Mouse (Mus musculus) neural tube, embryonic 11.5 days (tissue): ENCODE data around the gene Olfr427. TPM values are rescaled to one million over a fixed set of nuclear protein-coding genes. Genes with fewer than 3 reads are reported as not detected.
"Not testable (repeated sequence)": the region's sequence is repeated elsewhere in the genome, so short reads cannot be mapped to it uniquely, and the experiment has no call there.

Experiments used
- ATAC-seq: fragments of 200-750 bp; cut with Nextera tagmentation; 2 replicates; pipeline ENCODE4 v1.8.0; 2017; ENCODE audit warnings: moderate number of reproducible peaks, mild to moderate bottlenecking, moderate TSS enrichment, moderate library complexity; ENCODE audit not compliant: insufficient read depth, low FRiP score, low TSS enrichment
- DNase-seq: peaks from one replicate; pipeline ENCODE4 v3.0.0-alpha.2; 2015; ENCODE audit warnings: low spot score
- H3K27ac ChIP-seq: fragments of 300-500 bp; sonication (generic); 2 replicates; pipeline ENCODE4 v1.5.1; 2014; ENCODE audit warnings: low read depth, mild to moderate bottlenecking, low read length
- H3K27me3 ChIP-seq: fragments of 300-500 bp; sonication (generic); 2 replicates; pipeline ENCODE4 v1.6.1; 2014; ENCODE audit warnings: mild to moderate bottlenecking, low read length, mixed read lengths; ENCODE audit not compliant: control insufficient read depth, insufficient read depth
- H3K36me3 ChIP-seq: fragments of 300-500 bp; sonication (generic); 2 replicates; pipeline ENCODE4 v1.6.1; 2014; ENCODE audit warnings: mild to moderate bottlenecking, low read length, moderate library complexity, mixed read lengths; ENCODE audit not compliant: control insufficient read depth, insufficient read depth
- H3K4me1 ChIP-seq: fragments of 300-500 bp; sonication (generic); 2 replicates; pipeline ENCODE4 v1.6.1; 2014; ENCODE audit warnings: low read length, mixed read lengths; ENCODE audit not compliant: control insufficient read depth, insufficient read depth
- H3K4me2 ChIP-seq: fragments of 300-500 bp; sonication (generic); 2 replicates; pipeline ENCODE4 v1.6.1; 2014; ENCODE audit warnings: low read depth, mild to moderate bottlenecking, moderate library complexity
- H3K4me3 ChIP-seq: fragments of 300-500 bp; sonication (generic); 2 replicates; pipeline ENCODE4 v1.5.1; 2014; ENCODE audit warnings: low read depth, low read length
- H3K9ac ChIP-seq: fragments of 300-500 bp; sonication (generic); 2 replicates; pipeline ENCODE4 v1.6.1; 2014; ENCODE audit warnings: mild to moderate bottlenecking, low read length
- H3K9me3 ChIP-seq: fragments of 300-500 bp; sonication (generic); 2 replicates; pipeline ENCODE4 v1.6.1; 2016; ENCODE audit warnings: low read length; ENCODE audit not compliant: control insufficient read depth
- WGBS: fragments of 180-500 bp; shearing (Covaris S2); extraction: QIAGEN DNeasy Blood & Tissue Kit; methylation state at CpG from one replicate; pipeline ENCODE4 v1.1.7; 2014; 5-methylcytosine and 5-hydroxymethylcytosine counted together
- polyA plus RNA-seq: library from polyadenylated mRNA; unstranded; fragments of >200 nt; fragmentation: Nextera tagmentation; extraction: Ambion mirVana; gene quantifications from 2 replicates; pipeline ENCODE4 v1.2.1, GENCODE M21; 2014

Gene Olfr427
- polyA plus RNA-seq = not detected in 2 replicates

DNA sequence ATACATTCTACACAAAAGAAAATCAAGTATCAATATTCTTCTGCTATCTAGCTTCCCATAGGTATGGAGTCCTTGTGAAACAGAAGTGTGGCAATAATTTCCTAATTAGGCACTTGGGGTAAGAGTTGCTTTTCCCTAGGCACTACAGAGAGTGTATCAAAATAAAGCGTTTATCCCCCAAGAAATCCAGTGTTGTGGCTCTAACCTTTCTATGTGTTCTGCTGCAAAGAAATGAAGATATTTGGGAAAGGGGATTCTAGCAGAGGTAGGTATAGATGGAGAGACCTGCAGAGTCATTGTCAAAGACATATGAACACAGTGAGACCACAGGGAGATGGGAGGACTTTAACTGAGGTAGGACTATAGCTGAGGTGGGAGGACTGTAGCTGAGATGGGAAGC lies at the start of gene Olfr427:
Gene Olfr427 (plus strand): TSS at position 301 of the 400 bp plus-strand sequence.
- DNase-seq = no peak

DNA sequence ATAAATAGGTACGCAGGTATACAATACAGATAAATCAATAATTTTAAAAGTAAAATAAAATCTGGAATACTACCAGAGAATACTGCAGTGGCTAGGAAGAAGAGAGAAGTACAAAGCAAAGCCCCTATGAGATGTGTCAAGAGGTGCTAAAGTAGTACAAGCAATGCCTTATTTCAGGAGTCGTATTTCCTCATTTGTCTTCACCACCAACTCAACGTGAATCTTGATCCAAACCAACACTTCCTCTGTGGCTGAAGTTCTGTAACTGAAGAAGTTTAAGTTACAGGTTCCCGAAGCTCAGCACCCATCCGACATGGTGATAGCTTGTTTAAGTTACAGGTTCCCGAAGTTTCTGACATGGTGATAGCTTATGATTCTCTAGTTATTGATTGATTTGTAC lies 48.5 kb upstream of the Olfr427 start:
- WGBS = 86% methylated on average over 6 of the region's 6 CpGs
- not testable (repeated sequence) for H3K4me2 ChIP-seq, DNase-seq, H3K4me3 ChIP-seq, H3K36me3 ChIP-seq, H3K9me3 ChIP-seq, H3K27me3 ChIP-seq, H3K27ac ChIP-seq, H3K9ac ChIP-seq, ATAC-seq, H3K4me1 ChIP-seq

More for the DNA sequence above, at the start of gene Olfr427:
- Histone ChIP-seq H3K4me3 (no peak within 1 kb of the TSS), H3K36me3 (no peaks in the 10 kb centered on the region), H3K4me1 (no peaks in the 10 kb centered on the region), H3K9me3 (no peaks in the 10 kb centered on the region), H3K27ac (no peak within 1 kb of the TSS), H3K27me3 (no peaks in the 10 kb centered on the region), H3K9ac (no peak within 1 kb of the TSS), H3K4me2 (no peak within 1 kb of the TSS)
- ATAC-seq = no peak
- WGBS = 89% methylated on average over 1 of the region's 1 CpGs

DNA sequence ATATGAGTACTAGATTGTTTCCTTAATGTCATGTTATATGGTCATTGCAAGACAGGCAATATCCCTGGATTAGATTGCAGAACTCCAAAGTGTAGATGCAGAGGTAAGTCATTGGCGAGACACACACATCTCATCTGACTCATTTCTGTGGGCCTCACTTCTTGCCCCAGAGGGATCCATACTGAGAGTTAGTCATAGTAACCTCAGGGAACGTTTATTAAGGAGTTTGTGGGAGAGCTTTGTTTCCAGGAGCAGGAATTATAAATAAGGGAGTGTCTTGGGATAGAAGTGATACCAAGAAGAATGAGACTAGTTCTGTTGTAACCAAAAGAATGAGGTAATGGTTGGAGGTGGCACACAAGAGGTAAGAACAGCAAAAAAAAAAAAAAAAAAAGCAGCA lies 47.8 kb upstream of the Olfr427 start, which contains the start of gene Olfr432:
Gene Olfr432 (plus strand): TSS at position 313 of the 400 bp plus-strand sequence.
- Histone ChIP-seq H3K27ac (no peak within 1 kb of the TSS), H3K4me3 (no peak within 1 kb of the TSS), H3K27me3 (no peaks in the 10 kb centered on the region), H3K4me1 (no peaks in the 10 kb centered on the region), H3K9ac (no peak within 1 kb of the TSS), H3K4me2 (no peak within 1 kb of the TSS), H3K9me3 (no peaks in the 10 kb centered on the region), H3K36me3 (no peaks in the 10 kb centered on the region)
- 79% methylated on average over 2 of the region's 2 CpGs for WGBS
- DNase-seq (no peak), ATAC-seq (no peak)

DNA sequence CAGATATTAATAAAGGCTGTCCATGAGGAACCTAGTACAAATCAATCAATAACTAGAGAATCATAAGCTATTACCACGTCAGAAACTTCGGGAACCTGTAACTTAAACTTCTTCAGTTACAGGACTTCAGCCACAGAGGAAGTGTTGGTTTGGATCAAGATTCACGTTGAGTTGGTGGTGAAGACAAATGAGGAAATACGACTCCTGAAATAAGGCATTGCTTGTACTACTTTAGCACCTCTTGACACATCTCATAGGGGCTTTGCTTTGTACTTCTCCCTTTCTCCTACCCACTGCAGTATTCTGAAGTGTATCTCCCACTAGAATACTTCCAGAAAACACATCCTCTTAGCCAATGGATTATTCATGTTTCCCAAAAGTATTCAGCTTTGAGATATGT lies 47.3 kb upstream of the Olfr427 start:
- not testable (repeated sequence) for H3K4me3 ChIP-seq, H3K4me1 ChIP-seq, DNase-seq, H3K27me3 ChIP-seq, H3K27ac ChIP-seq, H3K9ac ChIP-seq, H3K4me2 ChIP-seq, H3K36me3 ChIP-seq, H3K9me3 ChIP-seq, ATAC-seq
- WGBS = 65% methylated on average over 4 of the region's 4 CpGs

DNA sequence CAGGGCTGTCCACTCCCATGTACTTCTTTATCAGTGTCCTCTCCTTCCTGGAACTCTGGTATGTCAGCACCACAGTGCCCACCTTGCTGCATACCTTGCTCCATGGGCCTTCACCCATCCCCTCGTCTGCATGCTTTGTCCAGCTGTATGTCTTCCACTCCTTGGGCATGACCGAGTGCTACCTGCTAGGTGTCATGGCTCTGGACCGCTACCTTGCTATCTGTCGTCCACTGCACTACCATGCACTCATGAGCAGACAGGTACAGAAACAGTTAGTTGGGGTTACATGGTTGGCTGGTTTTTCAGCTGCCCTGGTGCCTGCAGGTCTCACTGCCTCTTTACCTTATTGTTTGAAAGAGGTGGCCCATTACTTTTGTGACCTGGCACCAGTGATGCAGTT lies 46.2 kb upstream of the Olfr427 start:
- H3K36me3 ChIP-seq = no peaks in the 10 kb centered on the region
- H3K27ac ChIP-seq = no peak overlapping the region
- no peaks in the 10 kb centered on the region for H3K9me3 ChIP-seq
- H3K4me1 ChIP-seq = no peaks in the 10 kb centered on the region
- no peak overlapping the region for H3K4me3 ChIP-seq
- no peak for DNase-seq
- H3K9ac ChIP-seq = no peak overlapping the region
- 94% methylated on average over 4 of the region's 4 CpGs for WGBS
- no peaks in the 10 kb centered on the region for H3K27me3 ChIP-seq
- no peak overlapping the region for H3K4me2 ChIP-seq
- no peak for ATAC-seq

DNA sequence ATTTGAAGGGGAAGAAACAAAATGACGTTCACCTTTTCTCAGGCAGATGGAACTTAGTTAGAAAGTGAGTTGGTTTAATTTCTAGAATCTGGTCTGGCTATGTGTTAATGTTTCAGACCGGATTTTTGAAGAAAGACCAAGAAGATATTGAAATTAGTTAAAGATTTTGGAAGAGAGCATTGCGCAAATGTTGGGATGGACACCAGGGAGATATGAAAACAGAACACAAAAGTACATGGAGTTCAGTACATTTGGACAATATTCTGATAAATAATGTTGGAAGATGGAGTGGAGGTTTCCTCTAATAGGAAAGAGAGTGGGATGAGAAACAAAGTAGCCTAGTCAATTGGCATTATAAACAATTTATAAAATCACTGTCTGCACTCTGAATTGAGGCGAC lies 45.2 kb upstream of the Olfr427 start:
- Histone ChIP-seq H3K36me3 (no peaks in the 10 kb centered on the region), H3K27me3 (no peaks in the 10 kb centered on the region), H3K27ac (no peak overlapping the region), H3K9me3 (no peaks in the 10 kb centered on the region), H3K4me1 (no peaks in the 10 kb centered on the region), H3K9ac (no peak overlapping the region), H3K4me3 (no peak overlapping the region), H3K4me2 (no peak overlapping the region)
- no peak for DNase-seq
- 88% methylated on average over 4 of the region's 4 CpGs for WGBS
- ATAC-seq = no peak

DNA sequence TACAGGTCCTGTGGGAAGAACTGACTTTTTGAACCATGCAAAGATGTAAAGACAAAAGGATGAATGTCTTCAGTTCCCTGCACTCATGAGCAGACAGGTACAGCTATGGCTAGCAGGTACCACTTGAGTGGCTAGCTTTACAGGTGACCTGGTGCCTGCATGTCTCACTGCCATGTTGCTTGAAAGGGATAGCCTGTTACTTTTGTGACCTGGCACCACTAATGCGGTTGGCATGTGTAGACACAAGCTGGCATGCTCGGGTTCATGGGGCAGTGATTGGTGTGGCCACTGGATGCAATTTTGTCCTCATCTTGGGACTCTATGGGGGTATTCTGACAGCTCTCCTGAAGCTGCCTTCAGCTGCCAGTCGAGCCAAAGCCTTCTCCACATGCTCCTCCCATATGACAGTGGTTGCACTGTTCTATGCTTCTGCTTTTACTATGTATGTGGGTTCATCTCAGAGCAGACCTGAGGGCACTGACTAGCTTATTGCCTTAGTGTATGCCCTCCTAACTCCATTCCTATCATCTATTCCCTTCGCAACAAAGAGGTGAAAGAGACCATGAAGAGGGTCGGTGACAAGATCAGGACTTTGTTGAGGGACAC lies 44.7 kb upstream of the Olfr427 start:
- H3K9ac ChIP-seq = no peak overlapping the region
- WGBS = 88% methylated on average over 5 of the region's 5 CpGs
- H3K4me2 ChIP-seq = no peak overlapping the region
- H3K27ac ChIP-seq = no peak overlapping the region
- no peaks in the 10 kb centered on the region for H3K27me3 ChIP-seq
- H3K9me3 ChIP-seq = no peaks in the 10 kb centered on the region
- no peak overlapping the region for H3K4me3 ChIP-seq
- ATAC-seq (no peak), DNase-seq (no peak)
- no peaks in the 10 kb centered on the region for H3K4me1 ChIP-seq
- H3K36me3 ChIP-seq = no peaks in the 10 kb centered on the region

DNA sequence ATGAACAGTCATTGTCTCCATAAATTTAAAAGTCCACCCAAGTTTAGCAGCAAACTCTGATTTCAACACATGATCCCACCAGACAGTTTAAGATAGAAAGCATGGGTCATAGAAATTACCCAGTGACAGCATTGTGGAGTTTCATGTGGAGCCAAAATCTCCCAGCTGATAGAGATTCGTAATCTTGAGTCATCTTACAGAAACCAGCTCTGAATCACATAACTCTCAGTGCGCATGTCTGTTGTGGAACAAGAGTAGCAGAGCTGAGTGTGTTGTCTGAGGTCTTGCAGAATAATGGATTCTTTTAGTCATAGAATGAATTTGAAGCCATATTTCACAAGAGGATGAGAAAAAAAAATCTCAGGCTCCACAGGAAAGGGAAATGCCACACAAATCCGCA lies 43.7 kb upstream of the Olfr427 start:
- Histone ChIP-seq H3K27me3 (no peaks in the 10 kb centered on the region), H3K9me3 (no peaks in the 10 kb centered on the region), H3K4me3 (no peak overlapping the region), H3K4me2 (no peak overlapping the region), H3K4me1 (no peaks in the 10 kb centered on the region), H3K9ac (no peak overlapping the region), H3K36me3 (no peaks in the 10 kb centered on the region), H3K27ac (no peak overlapping the region)
- DNase-seq (no peak), ATAC-seq (no peak)
- WGBS = 87% methylated on average over 3 of the region's 3 CpGs

DNA sequence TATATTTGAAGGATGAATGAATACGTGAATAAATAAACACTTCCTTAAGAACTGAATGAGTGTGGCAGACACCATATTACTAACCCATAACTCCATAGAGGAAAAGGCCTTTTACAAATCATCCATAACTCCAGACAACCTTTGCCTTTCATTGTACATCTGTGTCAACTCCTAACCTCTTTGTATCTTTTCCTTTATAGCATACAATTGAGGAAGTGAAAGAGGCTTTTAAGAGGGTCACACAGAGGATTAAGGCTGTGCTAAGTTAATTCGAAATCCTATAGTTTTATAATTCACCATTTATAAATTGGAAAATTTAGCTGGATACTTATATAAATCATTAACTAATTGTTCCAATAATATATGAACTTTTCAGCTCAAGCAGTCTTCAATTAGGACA lies 41.4 kb upstream of the Olfr427 start:
- no peaks in the 10 kb centered on the region for H3K27me3 ChIP-seq
- WGBS = 82% methylated on average over 2 of the region's 2 CpGs
- no peak overlapping the region for H3K27ac ChIP-seq
- no peak overlapping the region for H3K9ac ChIP-seq
- no peaks in the 10 kb centered on the region for H3K9me3 ChIP-seq
- no peak for ATAC-seq
- no peak overlapping the region for H3K4me2 ChIP-seq
- DNase-seq = no peak
- no peak overlapping the region for H3K4me3 ChIP-seq
- H3K4me1 ChIP-seq = no peaks in the 10 kb centered on the region
- H3K36me3 ChIP-seq = no peaks in the 10 kb centered on the region
